ENCODE assay signal across 8 mouse cellular contexts in the genomic region with DNA sequence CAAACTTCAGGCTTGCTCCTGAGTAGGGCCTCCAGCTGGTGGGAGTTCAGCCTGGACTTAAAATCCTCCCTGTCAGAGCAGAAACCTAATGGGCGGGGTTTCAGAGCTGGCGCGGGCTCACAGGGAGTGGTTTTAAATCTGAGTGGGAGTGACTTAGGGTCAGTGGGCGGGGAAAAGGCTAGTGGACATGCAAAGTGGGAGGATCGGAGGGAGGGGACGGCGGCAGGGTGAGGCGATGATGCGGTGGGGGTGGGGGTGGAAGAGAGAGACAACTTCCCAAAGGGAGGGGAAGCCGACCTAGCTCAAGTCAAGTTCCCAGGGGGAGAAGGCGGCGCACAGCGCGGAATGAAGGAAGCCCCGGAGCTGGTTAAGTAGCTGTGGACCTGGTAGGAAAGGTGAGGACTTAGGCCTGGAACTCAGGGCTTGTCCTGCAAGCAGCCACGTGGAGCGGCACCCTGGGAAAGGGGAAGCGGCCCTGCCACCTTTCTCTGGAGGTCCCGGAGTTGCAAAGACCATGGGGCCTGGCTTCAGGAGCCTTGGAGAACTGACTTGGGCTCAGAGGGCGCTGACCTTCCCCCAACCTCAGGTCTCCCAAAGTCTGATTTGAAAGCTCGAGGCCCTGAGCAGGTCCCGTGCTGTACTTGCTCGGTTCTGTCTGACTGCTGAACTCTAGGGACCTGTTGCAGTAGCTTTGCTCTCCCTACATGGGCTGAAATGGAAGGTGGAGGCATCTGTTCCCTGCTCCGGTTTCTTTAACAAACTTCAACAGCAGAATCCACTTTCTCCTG. TPM values are rescaled to one million over a fixed set of nuclear protein-coding genes. Genes with fewer than 3 reads are reported as not detected.
A peak's percentile ranks its signal among the peaks of the same experiment; 100 is the strongest.
DNase-seq lines count a peak whose midpoint lies in the region; ATAC-seq and TF ChIP-seq lines count a peak whose summit lies in the region.

Gene Pter, plus strand, starts transcription at position 238 of the 788 bp plus-strand sequence.

- TF ChIP-seq POLR2A in bone marrow, adult 2 months (IDR thresholded peaks at IDR 0.05; ENCODE audit: borderline replicate concordance, control insufficient read depth, low read depth, low read length), result peak; percentile 15; the same call in 1 of the 2 replicates
- no peak for TF ChIP-seq POLR2A in limb, embryonic 14.5 days (IDR thresholded peaks at IDR 0.05; ENCODE audit: borderline replicate concordance, extremely low read depth, insufficient read depth, insufficient read length)
- no peak for TF ChIP-seq POLR2A in spleen, adult 2 months (IDR thresholded peaks at IDR 0.05; ENCODE audit: low read depth, low read length)

- 1% methylated on average over 24 of the region's 24 CpGs for WGBS in bone marrow, adult 2 months
- WGBS in embryonic facial prominence, embryonic 15.5 days, result 1% methylated on average over 24 of the region's 24 CpGs
- WGBS in limb, embryonic 14.5 days, result under 1% methylated on average over 22 of the region's 24 CpGs
- under 1% methylated on average over 24 of the region's 24 CpGs for WGBS in midbrain, embryonic 16.5 days
- WGBS in spleen, adult 2 months, result 2% methylated on average over 24 of the region's 24 CpGs

- ATAC-seq in embryonic facial prominence, embryonic 15.5 days (ENCODE audit: insufficient number of reproducible peaks, low FRiP score, low TSS enrichment, low read depth), result peak; percentile 95
- ATAC-seq in limb, embryonic 14.5 days (ENCODE audit: low FRiP score, low read depth), result peak; percentile 96
- peak; percentile 89 for ATAC-seq in midbrain, embryonic 16.5 days

- H3K9ac ChIP-seq in embryonic facial prominence, embryonic 15.5 days, result peak within 1 kb of the TSS; percentile 47
- H3K9ac ChIP-seq in limb, embryonic 14.5 days (ENCODE audit: low read depth, low read length, severe bottlenecking), result peak within 1 kb of the TSS; percentile 59
- peak within 1 kb of the TSS; percentile 23; the same call in 1 of the 2 replicates for H3K9ac ChIP-seq in midbrain, embryonic 16.5 days (ENCODE audit: low read depth, low read length)

- H3K4me1 ChIP-seq in bone marrow, adult 2 months (ENCODE audit: control insufficient read depth, insufficient read depth, low read length), result no peaks in the 10 kb centered on the region
- 0 out of 2 replicates have a peak, but pooled peaks cover 3% of the 10 kb centered on the region for H3K4me1 ChIP-seq in embryonic facial prominence, embryonic 15.5 days
- no peaks in the 10 kb centered on the region for H3K4me1 ChIP-seq in limb, embryonic 14.5 days (ENCODE audit: control insufficient read depth, insufficient read depth, low read length)
- H3K4me1 ChIP-seq in midbrain, embryonic 16.5 days (ENCODE audit: control insufficient read depth, insufficient read depth, low read length), result peaks cover 6% of the 10 kb centered on the region; the same call in 1 of the 2 replicates
- no peaks in the 10 kb centered on the region for H3K4me1 ChIP-seq in spleen, adult 2 months (ENCODE audit: control insufficient read depth, insufficient read depth, insufficient read length)

- H3K27me3 ChIP-seq in embryonic facial prominence, embryonic 15.5 days, result no peaks in the 10 kb centered on the region
- H3K27me3 ChIP-seq in limb, embryonic 14.5 days (ENCODE audit: control insufficient read depth, insufficient read depth, low read length), result no peaks in the 10 kb centered on the region
- H3K27me3 ChIP-seq in midbrain, embryonic 16.5 days (ENCODE audit: control insufficient read depth, insufficient read depth, low read depth, low read length), result no peaks in the 10 kb centered on the region
- H3K27me3 ChIP-seq in spleen, adult 2 months (ENCODE audit: control insufficient read depth, insufficient read depth, low read length), result no peaks in the 10 kb centered on the region

- no peaks in the 10 kb centered on the region for H3K9me3 ChIP-seq in embryonic facial prominence, embryonic 15.5 days (replicated peaks)
- H3K9me3 ChIP-seq in limb, embryonic 14.5 days (ENCODE audit: control insufficient read depth, low read length), result no peaks in the 10 kb centered on the region
- H3K9me3 ChIP-seq in midbrain, embryonic 16.5 days (replicated peaks; ENCODE audit: control insufficient read depth, low read length, poor library complexity, severe bottlenecking), result no peaks in the 10 kb centered on the region

- H3K4me3 ChIP-seq in bone marrow, adult 2 months (replicated peaks; ENCODE audit: control insufficient read depth, low read depth, low read length), result peak within 1 kb of the TSS; percentile 48
- H3K4me3 ChIP-seq in embryonic facial prominence, embryonic 15.5 days (replicated peaks), result peak within 1 kb of the TSS; percentile 56
- H3K4me3 ChIP-seq in limb, embryonic 14.5 days (replicated peaks; ENCODE audit: low read length), result peak within 1 kb of the TSS; percentile 51
- H3K4me3 ChIP-seq in midbrain, embryonic 16.5 days (ENCODE audit: low read depth, low read length), result peak within 1 kb of the TSS; percentile 30
- H3K4me3 ChIP-seq in spleen, adult 2 months (ENCODE audit: extremely low read depth, insufficient read depth, insufficient read length), result peak within 1 kb of the TSS; percentile 44

- H3K27ac ChIP-seq in bone marrow, adult 2 months (ENCODE audit: control insufficient read depth, insufficient read depth, low read depth, low read length, poor library complexity), result no peak within 1 kb of the TSS
- H3K27ac ChIP-seq in embryonic facial prominence, embryonic 15.5 days (replicated peaks), result peak within 1 kb of the TSS; percentile 77
- H3K27ac ChIP-seq in limb, embryonic 14.5 days (replicated peaks; ENCODE audit: low read depth, low read length), result peak within 1 kb of the TSS; percentile 75
- no peak within 1 kb of the TSS for H3K27ac ChIP-seq in midbrain, embryonic 16.5 days (ENCODE audit: low read length)
- H3K27ac ChIP-seq in spleen, adult 2 months (ENCODE audit: insufficient read depth, low read length), result no peak within 1 kb of the TSS

- no peak for TF ChIP-seq CTCF in bone marrow, adult 2 months (IDR thresholded peaks at IDR 0.05; ENCODE audit: control insufficient read depth, insufficient read depth, low read length)
- no peak for TF ChIP-seq CTCF in spleen, adult 2 months (IDR thresholded peaks at IDR 0.05; ENCODE audit: extremely low read depth, insufficient read depth, insufficient read length, insufficient replicate concordance)

- no peaks in the 10 kb centered on the region for H3K36me3 ChIP-seq in embryonic facial prominence, embryonic 15.5 days
- no peaks in the 10 kb centered on the region for H3K36me3 ChIP-seq in limb, embryonic 14.5 days (ENCODE audit: control insufficient read depth, insufficient read depth, low read length)
- no peaks in the 10 kb centered on the region for H3K36me3 ChIP-seq in midbrain, embryonic 16.5 days (ENCODE audit: control insufficient read depth, insufficient read depth, low read length)
- no peaks in the 10 kb centered on the region for H3K36me3 ChIP-seq in spleen, adult 2 months (ENCODE audit: control insufficient read depth, insufficient read depth, low read length)

- H3K4me2 ChIP-seq in embryonic facial prominence, embryonic 15.5 days (replicated peaks), result peak within 1 kb of the TSS; percentile 87
- H3K4me2 ChIP-seq in limb, embryonic 14.5 days (replicated peaks; ENCODE audit: low read depth, low read length, severe bottlenecking), result peak within 1 kb of the TSS; percentile 82
- peak within 1 kb of the TSS; percentile 58 for H3K4me2 ChIP-seq in midbrain, embryonic 16.5 days (ENCODE audit: low read length)

- DNase-seq in A20 (ENCODE audit: low read depth, low spot score), result peak; percentile 96
- peak; percentile 94 for DNase-seq in heart, adult 8-10 months (ENCODE audit: low spot score)
- DNase-seq in kidney, adult 8-10 months, result peak; percentile 95 to 96
- DNase-seq in limb, embryonic 14.5 days (ENCODE audit: low spot score), result peak; percentile 90
- peak; percentile 36 to 45 for DNase-seq in spleen, adult 2 months (ENCODE audit: low read depth in 1 of 2, low spot score in 2 of 2)

RNA-seq across cellular contexts. Expression of gene Pter, which starts in this region (rescaled TPM):
- 0.79 and 2.4 TPM in 2 replicates for polyA plus RNA-seq in bone marrow, adult 2 months (2011; ENCODE audit: insufficient read depth, insufficient read length, low replicate concordance, missing spikeins)
- polyA plus RNA-seq in embryonic facial prominence, embryonic 15.5 days (2015; fragmentation: Nextera tagmentation; extraction: Ambion mirVana), result 13.2 and 14.6 TPM in 2 replicates
- 10 to 100 TPM in 1 of 4 experiments, 1 to 10 TPM in 3; 8.3 to 12.6 (median 9.7) TPM for total RNA-seq in heart, adult 8-10 months (2022)
- polyA plus RNA-seq in limb, embryonic 14.5 days (2012; rRNA removed), result 9.6 and 12.5 TPM in 2 replicates
- polyA plus RNA-seq in limb, embryonic 14.5 days (2014; fragmentation: Nextera tagmentation; extraction: Ambion mirVana), result 12.9 and 13.1 TPM in 2 replicates
- polyA plus RNA-seq in midbrain, embryonic 16.5 days (2015; fragmentation: Nextera tagmentation; extraction: Ambion mirVana), result 3.4 and 5.0 TPM in 2 replicates
- polyA plus RNA-seq in spleen, adult 2 months (2012; rRNA removed), result 0.40 and 0.54 TPM in 2 replicates

Comparison
In these comparisons a context has a peak if more than half of its experiments do, and no peak if none do; other contexts are left out.
1. Peak in DNase-seq and H3K4me3 ChIP-seq in spleen, adult 2 months; RNA of the gene not detected or under 1 TPM.
2. DNase-seq: peak in every context shown above with its lines; median percentile 96 in A20; 96 in kidney, adult 8-10 months; 94 in heart, adult 8-10 months; 90 in limb, embryonic 14.5 days; 40 in spleen, adult 2 months.
3. H3K27ac ChIP-seq: peak in embryonic facial prominence, embryonic 15.5 days (single experiment) and limb, embryonic 14.5 days (single experiment); none in bone marrow, adult 2 months (single experiment), midbrain, embryonic 16.5 days (single experiment) and spleen, adult 2 months (single experiment).
4. Peak in every context shown above with its lines, with median percentiles within 50 percentile points of each other: H3K4me3 ChIP-seq, ATAC-seq, H3K4me2 ChIP-seq and H3K9ac ChIP-seq.